Comparison of ENCODE assay signal across 10 mouse cellular contexts in the genomic region with DNA sequence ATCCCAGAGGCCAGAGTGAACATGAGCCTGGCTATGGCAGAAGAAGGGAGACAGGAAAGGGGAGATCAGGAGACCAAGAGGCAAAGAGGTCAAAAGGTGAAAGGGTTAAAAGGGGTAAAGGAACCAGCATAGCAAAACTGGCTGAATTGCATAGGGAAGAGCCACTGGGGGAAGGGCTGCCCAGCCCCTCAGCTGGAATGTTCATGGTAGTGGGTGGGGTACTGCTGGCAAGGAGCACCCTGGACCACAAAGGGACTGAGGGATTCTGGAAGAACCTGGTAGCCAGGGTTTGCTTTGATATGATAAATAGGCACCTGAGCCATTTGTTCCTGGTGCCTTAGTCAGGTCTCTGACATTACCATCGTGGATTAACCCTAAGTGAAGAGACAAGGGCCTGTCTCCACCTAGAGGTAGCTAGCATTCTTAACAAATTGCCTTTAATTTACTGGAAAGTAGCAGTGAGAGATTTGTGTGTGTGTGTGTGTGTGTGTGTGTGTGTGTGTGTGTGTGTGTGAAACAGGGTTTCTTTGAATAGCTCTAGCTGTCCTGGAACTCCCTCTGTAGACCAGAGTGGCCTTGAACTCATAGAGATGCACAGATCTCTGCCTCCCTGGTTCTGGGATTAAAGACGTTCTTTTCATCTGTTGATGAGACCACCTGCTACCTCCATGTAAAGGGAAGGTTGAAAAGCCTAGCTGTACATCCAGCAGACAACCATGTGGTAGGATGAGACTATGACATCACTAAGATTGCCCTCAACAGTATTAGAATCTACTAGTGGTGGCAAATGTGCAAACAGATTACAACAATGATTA. TPM values are rescaled to one million over a fixed set of nuclear protein-coding genes. Genes with fewer than 3 reads are reported as not detected.
A peak's percentile ranks its signal among the peaks of the same experiment; 100 is the strongest.
DNase-seq lines count a peak whose midpoint lies in the region; ATAC-seq and TF ChIP-seq lines count a peak whose summit lies in the region.
"Had no signal": no experiment of that assay in that cellular context is flagged by ENCODE, and none has a peak within 500 bp of the region (broad histone marks: within the 10 kb centered on the region; RNA-seq: fewer than 3 reads in every experiment).

No protein-coding gene starts in this region.

- no peak for DNase-seq in forebrain, embryonic 10.5 days (ENCODE audit: extremely low spot score, low spot score)
- no peak for DNase-seq in liver, postnatal 0 days
- DNase-seq in liver: no peak
- peak; percentile 51 for DNase-seq in adipocyte (ENCODE audit: low spot score)
- peak; percentile 66 for DNase-seq in naive thymus-derived CD4-positive, alpha-beta T cell, adult 2 months (ENCODE audit: low read depth)
- no peak for DNase-seq in adrenal gland, postnatal 25 days
- DNase-seq in spleen, postnatal 14 days (ENCODE audit: low spot score in 2 of 2): no peak
- DNase-seq: lung, adult 18-20 months had no signal

- H3K9me3 ChIP-seq in forebrain, embryonic 13.5 days (replicated peaks): no peaks in the 10 kb centered on the region
- no peaks in the 10 kb centered on the region for H3K9me3 ChIP-seq in forebrain, embryonic 10.5 days
- H3K9me3 ChIP-seq in liver, postnatal 0 days (ENCODE audit: low read length): no peaks in the 10 kb centered on the region
- H3K9me3 ChIP-seq: heart, embryonic 13.5 days had no signal

- no peaks in the 10 kb centered on the region for H3K4me1 ChIP-seq in forebrain, embryonic 13.5 days
- peaks cover 12% of the 10 kb centered on the region; the same call in 1 of the 2 replicates for H3K4me1 ChIP-seq in forebrain, embryonic 10.5 days
- H3K4me1 ChIP-seq in liver, postnatal 0 days (ENCODE audit: insufficient read depth): no peaks in the 10 kb centered on the region

- WGBS in forebrain, embryonic 13.5 days: 20% methylated on average over 2 of the region's 2 CpGs
- 28% methylated on average over 2 of the region's 2 CpGs for WGBS in forebrain, embryonic 10.5 days
- WGBS in liver, postnatal 0 days (ENCODE audit: insufficient replicate concordance): 35% methylated on average over 2 of the region's 2 CpGs

- ATAC-seq in forebrain, embryonic 13.5 days: peak; percentile 30; the same call in 1 of the 2 replicates
- ATAC-seq in liver, postnatal 0 days: no peak

- H3K36me3 ChIP-seq in forebrain, embryonic 13.5 days (ENCODE audit: poor library complexity, severe bottlenecking): no peaks in the 10 kb centered on the region
- H3K36me3 ChIP-seq in forebrain, embryonic 10.5 days (replicated peaks): no peaks in the 10 kb centered on the region
- H3K36me3 ChIP-seq in liver, postnatal 0 days (replicated peaks; ENCODE audit: insufficient read depth, low read length): no peaks in the 10 kb centered on the region
- H3K36me3 ChIP-seq: heart, embryonic 13.5 days had no signal

- no peak overlapping the region for H3K4me3 ChIP-seq in forebrain, embryonic 13.5 days
- H3K4me3 ChIP-seq in forebrain, embryonic 10.5 days: no peak overlapping the region
- H3K4me3 ChIP-seq in liver, postnatal 0 days (ENCODE audit: low read depth, low read length): no peak overlapping the region
- H3K4me3 ChIP-seq: heart, embryonic 13.5 days had no signal

- H3K4me2 ChIP-seq in forebrain, embryonic 13.5 days: no peak overlapping the region
- H3K4me2 ChIP-seq in liver, postnatal 0 days (ENCODE audit: low read depth, low read length): no peak overlapping the region
- H3K4me2 ChIP-seq: heart, embryonic 13.5 days had no signal

- no peak overlapping the region for H3K27ac ChIP-seq in forebrain, embryonic 13.5 days
- no peak overlapping the region for H3K27ac ChIP-seq in forebrain, embryonic 10.5 days
- no peak overlapping the region for H3K27ac ChIP-seq in liver, postnatal 0 days (ENCODE audit: low read depth)
- H3K27ac ChIP-seq: heart, embryonic 13.5 days had no signal

- H3K27me3 ChIP-seq in forebrain, embryonic 13.5 days: no peaks in the 10 kb centered on the region
- no peaks in the 10 kb centered on the region for H3K27me3 ChIP-seq in forebrain, embryonic 10.5 days (ENCODE audit: poor library complexity, severe bottlenecking)
- no peaks in the 10 kb centered on the region for H3K27me3 ChIP-seq in liver, postnatal 0 days (ENCODE audit: insufficient read depth, low read length)
- H3K27me3 ChIP-seq: heart, embryonic 13.5 days had no signal

- TF ChIP-seq EP300 in liver, postnatal 0 days (IDR thresholded peaks at IDR 0.05; ENCODE audit: low read depth): no peak

- no peak overlapping the region for H3K9ac ChIP-seq in forebrain, embryonic 13.5 days
- no peak overlapping the region for H3K9ac ChIP-seq in liver, postnatal 0 days (replicated peaks)
- H3K9ac ChIP-seq: heart, embryonic 13.5 days had no signal

- peak; percentile 56 for TF ChIP-seq CTCF in liver, postnatal 0 days (IDR thresholded peaks at IDR 0.05; ENCODE audit: low read depth)

RNA-seq across cellular contexts. Expression of a gene that starts 26.6 kb away (rescaled TPM):
- polyA plus RNA-seq in forebrain, embryonic 13.5 days (2015; fragmentation: Nextera tagmentation; extraction: Ambion mirVana): 4.6 and 4.9 TPM in 2 replicates
- 17.9 and 21.0 TPM in 2 replicates for polyA plus RNA-seq in forebrain, embryonic 10.5 days (2016; fragmentation: Nextera tagmentation; extraction: Ambion mirVana)
- 5.6 and 5.8 TPM in 2 replicates for polyA plus RNA-seq in liver, postnatal 0 days (2015; fragmentation: Nextera tagmentation; extraction: Ambion mirVana)
- total RNA-seq in adrenal gland, postnatal 25 days (2021): 16.1 and 24.5 TPM in 2 replicates

RNA-seq across cellular contexts. Expression of a gene that starts 47.9 kb away (rescaled TPM):
- 108 and 111 TPM in 2 replicates for polyA plus RNA-seq in forebrain, embryonic 13.5 days (2015; fragmentation: Nextera tagmentation; extraction: Ambion mirVana)
- polyA plus RNA-seq in forebrain, embryonic 10.5 days (2016; fragmentation: Nextera tagmentation; extraction: Ambion mirVana): 53.7 and 56.8 TPM in 2 replicates
- polyA plus RNA-seq in liver, postnatal 0 days (2015; fragmentation: Nextera tagmentation; extraction: Ambion mirVana): 20.7 and 21.0 TPM in 2 replicates
- 59.9 and 66.6 TPM in 2 replicates for total RNA-seq in adrenal gland, postnatal 25 days (2021)

Comparison
In these comparisons a context has a peak if more than half of its experiments do, and no peak if none do; other contexts are left out.
1. DNase-seq: peak in adipocyte (single experiment) and naive thymus-derived CD4-positive, alpha-beta T cell, adult 2 months (single experiment); none in forebrain, embryonic 10.5 days (single experiment), liver, postnatal 0 days (single experiment), liver (single experiment), adrenal gland, postnatal 25 days (single experiment) and spleen, postnatal 14 days (0 of 2).